Mouse (Mus musculus): ENCODE measurements around the gene Adam1b. TPM values are rescaled to one million over a fixed set of nuclear protein-coding genes. Genes with fewer than 3 reads are reported as not detected.
"Not testable (repeated sequence)": the region's sequence is repeated elsewhere in the genome, so short reads cannot be mapped to it uniquely, and the experiment has no call there.

The Adam1b gene
- total and polyA plus RNA-seq, 2 experiments = not detected

- Histone ChIP-seq H3K27me3 (ENCODE audit: control insufficient read depth, insufficient read depth, low read length) (no peaks in the 10 kb centered on the region), H3K27ac (replicated peaks; ENCODE audit: insufficient read depth, low read depth, low read length) (no peak overlapping the region), H3K4me3 (ENCODE audit: insufficient read depth, low read depth, low read length) (no peak overlapping the region), H3K79me2 (ENCODE audit: control insufficient read depth, insufficient read depth, low read length) (peaks cover 16% of the 10 kb centered on the region; the same call in 1 of the 2 replicates), H3K4me1 (ENCODE audit: control insufficient read depth, insufficient read depth, low read length) (no peaks in the 10 kb centered on the region; the same call in 1 of the 2 replicates), H3K36me3 (ENCODE audit: control insufficient read depth, insufficient read depth, low read length) (peaks cover 27% of the 10 kb centered on the region), H3K9ac (ENCODE audit: low read depth, low read length) (no peak overlapping the region)
- WGBS = 70% methylated on average over 7 of the region's 7 CpGs
- no peak for DNase-seq (ENCODE audit: extremely low read depth, low read depth, low spot score)
- TF ChIP-seq CTCF (IDR thresholded peaks at IDR 0.05; ENCODE audit: low read depth, low read length) = no peak
- no peak for TF ChIP-seq POLR2A (IDR thresholded peaks at IDR 0.05; ENCODE audit: extremely low read depth, insufficient read depth, low read length)
These were observed 33.8 kb upstream of the Adam1b start for GRCm38 (mm10) chr5:121536921-121537555.

GRCm38 (mm10) chr5:121535116-121535515 lies 31.9 kb upstream of the Adam1b start:
- H3K36me3 ChIP-seq (ENCODE audit: control insufficient read depth, insufficient read depth, low read length) = peaks cover 30% of the 10 kb centered on the region
- H3K4me3 ChIP-seq (ENCODE audit: insufficient read depth, low read depth, low read length) = no peak overlapping the region
- no peak overlapping the region for H3K27ac ChIP-seq (replicated peaks; ENCODE audit: insufficient read depth, low read depth, low read length)
- no peaks in the 10 kb centered on the region for H3K27me3 ChIP-seq (ENCODE audit: control insufficient read depth, insufficient read depth, low read length)
- 96% methylated on average over 3 of the region's 3 CpGs for WGBS
- H3K79me2 ChIP-seq (ENCODE audit: control insufficient read depth, insufficient read depth, low read length) = 0 out of 2 replicates have a peak, but pooled peaks cover 8% of the 10 kb centered on the region
- TF ChIP-seq CTCF (IDR thresholded peaks at IDR 0.05; ENCODE audit: low read depth, low read length) = no peak
- TF ChIP-seq POLR2A (IDR thresholded peaks at IDR 0.05; ENCODE audit: extremely low read depth, insufficient read depth, low read length) = no peak
- DNase-seq (ENCODE audit: extremely low read depth, low read depth, low spot score) = no peak
- H3K9ac ChIP-seq (ENCODE audit: low read depth, low read length) = no peak overlapping the region
- H3K4me1 ChIP-seq (ENCODE audit: control insufficient read depth, insufficient read depth, low read length) = no peaks in the 10 kb centered on the region

GRCm38 (mm10) chr5:121534521-121534920 lies 31.3 kb upstream of the Adam1b start:
- peak; percentile 22 for DNase-seq (ENCODE audit: extremely low read depth, low read depth, low spot score)
- TF ChIP-seq CTCF (IDR thresholded peaks at IDR 0.05; ENCODE audit: low read depth, low read length) = peak; percentile 54
- no peak for TF ChIP-seq POLR2A (IDR thresholded peaks at IDR 0.05; ENCODE audit: extremely low read depth, insufficient read depth, low read length)
- Histone ChIP-seq H3K36me3 (ENCODE audit: control insufficient read depth, insufficient read depth, low read length) (peaks cover 34% of the 10 kb centered on the region), H3K27me3 (ENCODE audit: control insufficient read depth, insufficient read depth, low read length) (no peaks in the 10 kb centered on the region), H3K4me3 (ENCODE audit: insufficient read depth, low read depth, low read length) (no peak overlapping the region), H3K4me1 (ENCODE audit: control insufficient read depth, insufficient read depth, low read length) (no peaks in the 10 kb centered on the region), H3K9ac (ENCODE audit: low read depth, low read length) (no peak overlapping the region), H3K79me2 (ENCODE audit: control insufficient read depth, insufficient read depth, low read length) (0 out of 2 replicates have a peak, but pooled peaks cover 5% of the 10 kb centered on the region), H3K27ac (replicated peaks; ENCODE audit: insufficient read depth, low read depth, low read length) (no peak overlapping the region)
- WGBS = 90% methylated on average over 5 of the region's 5 CpGs

GRCm38 (mm10) chr5:121526961-121527360 lies 23.7 kb upstream of the Adam1b start:
- no peaks in the 10 kb centered on the region for H3K79me2 ChIP-seq (ENCODE audit: control insufficient read depth, insufficient read depth, low read length)
- TF ChIP-seq CTCF (IDR thresholded peaks at IDR 0.05; ENCODE audit: low read depth, low read length) = no peak
- no peak for TF ChIP-seq POLR2A (IDR thresholded peaks at IDR 0.05; ENCODE audit: extremely low read depth, insufficient read depth, low read length)
- peaks cover 58% of the 10 kb centered on the region for H3K36me3 ChIP-seq (ENCODE audit: control insufficient read depth, insufficient read depth, low read length)
- H3K4me3 ChIP-seq (ENCODE audit: insufficient read depth, low read depth, low read length) = no peak overlapping the region
- H3K27ac ChIP-seq (replicated peaks; ENCODE audit: insufficient read depth, low read depth, low read length) = no peak overlapping the region
- DNase-seq (ENCODE audit: extremely low read depth, low read depth, low spot score) = no peak
- H3K9ac ChIP-seq (ENCODE audit: low read depth, low read length) = no peak overlapping the region
- no peaks in the 10 kb centered on the region for H3K27me3 ChIP-seq (ENCODE audit: control insufficient read depth, insufficient read depth, low read length)
- WGBS = 88% methylated on average over 8 of the region's 8 CpGs
- H3K4me1 ChIP-seq (ENCODE audit: control insufficient read depth, insufficient read depth, low read length) = no peaks in the 10 kb centered on the region

GRCm38 (mm10) chr5:121526526-121526925 lies 23.3 kb upstream of the Adam1b start:
- 91% methylated on average over 7 of the region's 7 CpGs for WGBS
- H3K36me3 ChIP-seq (ENCODE audit: control insufficient read depth, insufficient read depth, low read length) = peaks cover 61% of the 10 kb centered on the region
- H3K27me3 ChIP-seq (ENCODE audit: control insufficient read depth, insufficient read depth, low read length) = no peaks in the 10 kb centered on the region
- TF ChIP-seq CTCF (IDR thresholded peaks at IDR 0.05; ENCODE audit: low read depth, low read length) (no peak), POLR2A (IDR thresholded peaks at IDR 0.05; ENCODE audit: extremely low read depth, insufficient read depth, low read length) (no peak)
- H3K79me2 ChIP-seq (ENCODE audit: control insufficient read depth, insufficient read depth, low read length) = no peaks in the 10 kb centered on the region
- H3K27ac ChIP-seq (replicated peaks; ENCODE audit: insufficient read depth, low read depth, low read length) = no peak overlapping the region
- no peak for DNase-seq (ENCODE audit: extremely low read depth, low read depth, low spot score)
- no peak overlapping the region for H3K9ac ChIP-seq (ENCODE audit: low read depth, low read length)
- H3K4me1 ChIP-seq (ENCODE audit: control insufficient read depth, insufficient read depth, low read length) = no peaks in the 10 kb centered on the region
- H3K4me3 ChIP-seq (ENCODE audit: insufficient read depth, low read depth, low read length) = no peak overlapping the region

GRCm38 (mm10) chr5:121525774-121526450 lies 22.7 kb upstream of the Adam1b start:
- Histone ChIP-seq H3K27me3 (ENCODE audit: control insufficient read depth, insufficient read depth, low read length) (no peaks in the 10 kb centered on the region), H3K79me2 (ENCODE audit: control insufficient read depth, insufficient read depth, low read length) (no peaks in the 10 kb centered on the region), H3K36me3 (ENCODE audit: control insufficient read depth, insufficient read depth, low read length) (peaks cover 61% of the 10 kb centered on the region), H3K27ac (replicated peaks; ENCODE audit: insufficient read depth, low read depth, low read length) (no peak overlapping the region), H3K4me3 (ENCODE audit: insufficient read depth, low read depth, low read length) (no peak overlapping the region), H3K9ac (ENCODE audit: low read depth, low read length) (no peak overlapping the region), H3K4me1 (ENCODE audit: control insufficient read depth, insufficient read depth, low read length) (no peaks in the 10 kb centered on the region)
- no peak for DNase-seq (ENCODE audit: extremely low read depth, low read depth, low spot score)
- no peak for TF ChIP-seq CTCF (IDR thresholded peaks at IDR 0.05; ENCODE audit: low read depth, low read length)
- no peak for TF ChIP-seq POLR2A (IDR thresholded peaks at IDR 0.05; ENCODE audit: extremely low read depth, insufficient read depth, low read length)
- 93% methylated on average over 14 of the region's 14 CpGs for WGBS

- WGBS = 87% methylated on average over 11 of the region's 17 CpGs
- not testable (repeated sequence) for H3K27ac ChIP-seq (replicated peaks; ENCODE audit: insufficient read depth, low read depth, low read length); H3K4me3 ChIP-seq (ENCODE audit: insufficient read depth, low read depth, low read length); H3K4me1 ChIP-seq (ENCODE audit: control insufficient read depth, insufficient read depth, low read length); H3K9ac ChIP-seq (ENCODE audit: low read depth, low read length); DNase-seq (ENCODE audit: extremely low read depth, low read depth, low spot score); H3K27me3 ChIP-seq (ENCODE audit: control insufficient read depth, insufficient read depth, low read length); H3K79me2 ChIP-seq (ENCODE audit: control insufficient read depth, insufficient read depth, low read length)
- peaks cover 21% of the 10 kb centered on the region for H3K36me3 ChIP-seq (ENCODE audit: control insufficient read depth, insufficient read depth, low read length)
These were observed 16.5 kb upstream of the Adam1b start for GRCm38 (mm10) chr5:121519758-121520157.
